20 mouse cellular contexts compared by ENCODE assay signal in genomic region chr3:82259986-82260652, GRCm38 (mm10).
DNase-seq lines count a peak whose midpoint lies in the region; ATAC-seq and TF ChIP-seq lines count a peak whose summit lies in the region.
"Had no signal": no experiment of that assay in that cellular context is flagged by ENCODE, and none has a peak within 500 bp of the region (broad histone marks: within the 10 kb centered on the region; RNA-seq: fewer than 3 reads in every experiment).

No protein-coding gene starts in this region.

- no peak overlapping the region for H3K9ac ChIP-seq in intestine, embryonic 15.5 days
- no peak overlapping the region for H3K9ac ChIP-seq in kidney, postnatal 0 days (ENCODE audit: low read depth, low read length)
- H3K9ac ChIP-seq: embryonic facial prominence, embryonic 12.5 days; heart, embryonic 15.5 days; hindbrain, embryonic 12.5 days; liver, embryonic 14.5 days had no signal

- no peak overlapping the region for H3K4me2 ChIP-seq in intestine, embryonic 15.5 days (replicated peaks)
- H3K4me2 ChIP-seq in kidney, postnatal 0 days (ENCODE audit: low read length), result no peak overlapping the region
- H3K4me2 ChIP-seq: embryonic facial prominence, embryonic 12.5 days; heart, embryonic 15.5 days; hindbrain, embryonic 12.5 days had no signal

- H3K9me3 ChIP-seq in intestine, embryonic 15.5 days, result no peaks in the 10 kb centered on the region
- no peaks in the 10 kb centered on the region for H3K9me3 ChIP-seq in kidney, postnatal 0 days (replicated peaks; ENCODE audit: low read length)
- H3K9me3 ChIP-seq: embryonic facial prominence, embryonic 12.5 days; heart, embryonic 15.5 days; hindbrain, embryonic 12.5 days; midbrain, embryonic 10.5 days had no signal

- TF ChIP-seq CTCF in embryonic fibroblast, embryonic 13.5 days (IDR thresholded peaks at IDR 0.05; ENCODE audit: borderline replicate concordance, insufficient read depth, low read length), result no peak
- no peak for TF ChIP-seq CTCF in kidney, postnatal 0 days (IDR thresholded peaks at IDR 0.05; ENCODE audit: low read depth)

- peak; percentile 36; the same call in 1 of the 2 replicates for ATAC-seq in intestine, embryonic 15.5 days
- ATAC-seq in kidney, postnatal 0 days (replicated peaks; ENCODE audit: low FRiP score, low read depth), result peak; percentile 59; the same call in 1 of the 2 replicates
- no peak for ATAC-seq in frontal cortex, adult (ENCODE audit: low TSS enrichment)
- ATAC-seq: forebrain, embryonic 14.5 days; inflammation-experienced regulatory T-cells, adult 6 months had no signal

- no peaks in the 10 kb centered on the region for H3K27me3 ChIP-seq in intestine, embryonic 15.5 days (replicated peaks)
- H3K27me3 ChIP-seq in kidney, postnatal 0 days (ENCODE audit: insufficient read depth, low read length), result no peaks in the 10 kb centered on the region
- H3K27me3 ChIP-seq: embryonic facial prominence, embryonic 12.5 days; heart, embryonic 15.5 days; hindbrain, embryonic 12.5 days had no signal

- peak overlapping the region; percentile 13; the same call in 1 of the 2 replicates for H3K27ac ChIP-seq in embryonic fibroblast, embryonic 13.5 days (ENCODE audit: insufficient read depth, low read length)
- no peak overlapping the region for H3K27ac ChIP-seq in intestine, embryonic 15.5 days
- peak overlapping the region; percentile 70 for H3K27ac ChIP-seq in kidney, postnatal 0 days
- H3K27ac ChIP-seq: embryonic facial prominence, embryonic 12.5 days; heart, embryonic 15.5 days; hindbrain, embryonic 12.5 days; liver, embryonic 14.5 days; macrophage; midbrain, embryonic 10.5 days had no signal

- peak; percentile 36 for DNase-seq in kidney, adult 11 months
- no peak for DNase-seq in kidney, adult 18-20 months
- peak; percentile 90 for DNase-seq in kidney, postnatal 0 days (ENCODE audit: low spot score)
- DNase-seq in gastrocnemius, postnatal 10 days, result no peak
- DNase-seq: adrenal gland, adult 8-10 months; cerebellum, adult 9-11 months; retina, postnatal 1 day; right cerebral cortex, postnatal 4 days; thymus, postnatal 25 days had no signal

- no peak overlapping the region for H3K4me3 ChIP-seq in embryonic fibroblast, embryonic 13.5 days (ENCODE audit: insufficient read depth, low read length)
- H3K4me3 ChIP-seq in intestine, embryonic 15.5 days (replicated peaks), result no peak overlapping the region
- no peak overlapping the region for H3K4me3 ChIP-seq in kidney, postnatal 0 days (replicated peaks; ENCODE audit: low read depth, low read length)
- H3K4me3 ChIP-seq: embryonic facial prominence, embryonic 12.5 days; heart, embryonic 15.5 days; hindbrain, embryonic 12.5 days; midbrain, embryonic 10.5 days had no signal

- H3K4me1 ChIP-seq in embryonic fibroblast, embryonic 13.5 days (ENCODE audit: control insufficient read depth, insufficient read depth, low read length), result no peaks in the 10 kb centered on the region; the same call in 1 of the 2 replicates
- H3K4me1 ChIP-seq in intestine, embryonic 15.5 days (replicated peaks), result no peaks in the 10 kb centered on the region
- no peaks in the 10 kb centered on the region for H3K4me1 ChIP-seq in kidney, postnatal 0 days (replicated peaks; ENCODE audit: insufficient read depth, low read length)
- H3K4me1 ChIP-seq: embryonic facial prominence, embryonic 12.5 days; heart, embryonic 15.5 days; hindbrain, embryonic 12.5 days; midbrain, embryonic 10.5 days had no signal

- 62% methylated on average over 4 of the region's 4 CpGs for WGBS in intestine, embryonic 15.5 days
- 63% methylated on average over 4 of the region's 4 CpGs for WGBS in kidney, postnatal 0 days

- no peaks in the 10 kb centered on the region for H3K36me3 ChIP-seq in intestine, embryonic 15.5 days
- no peaks in the 10 kb centered on the region for H3K36me3 ChIP-seq in kidney, postnatal 0 days (ENCODE audit: insufficient read depth, low read length)
- H3K36me3 ChIP-seq: embryonic facial prominence, embryonic 12.5 days; heart, embryonic 15.5 days; hindbrain, embryonic 12.5 days; midbrain, embryonic 10.5 days had no signal

- no peak for TF ChIP-seq POLR2A in embryonic fibroblast, embryonic 13.5 days (IDR thresholded peaks at IDR 0.05; ENCODE audit: low read depth, low read length)

Comparison
In these comparisons a context has a peak if more than half of its experiments do, and no peak if none do; other contexts are left out.
1. DNase-seq: peak in kidney, adult 11 months (single experiment) and kidney, postnatal 0 days (single experiment); none in kidney, adult 18-20 months (single experiment) and gastrocnemius, postnatal 10 days (single experiment).